Mouse (Mus musculus): ENCODE data around the gene Pdzk1ip1.

The Pdzk1ip1 gene

DNA sequence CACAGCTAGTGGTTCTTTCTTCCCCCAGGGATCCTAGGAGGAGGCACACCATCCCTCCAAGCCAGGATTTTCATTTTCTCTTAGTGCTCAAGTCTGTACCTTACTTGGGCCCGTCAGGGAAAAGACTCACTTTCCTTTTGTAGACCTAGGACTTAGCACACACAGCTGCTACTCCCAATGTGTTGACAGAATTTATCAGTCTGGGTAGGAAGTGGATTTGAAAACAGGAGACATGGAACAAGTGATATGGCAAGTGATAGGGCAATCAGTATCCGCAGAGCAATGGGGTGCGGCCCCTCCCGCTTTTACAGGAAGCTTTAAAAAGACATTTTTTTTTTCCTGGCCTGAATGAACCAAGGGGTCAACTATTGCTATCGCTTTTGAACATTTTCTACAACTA, 44.6 kb downstream of the Pdzk1ip1 start:
- no peak for DNase-seq

DNA sequence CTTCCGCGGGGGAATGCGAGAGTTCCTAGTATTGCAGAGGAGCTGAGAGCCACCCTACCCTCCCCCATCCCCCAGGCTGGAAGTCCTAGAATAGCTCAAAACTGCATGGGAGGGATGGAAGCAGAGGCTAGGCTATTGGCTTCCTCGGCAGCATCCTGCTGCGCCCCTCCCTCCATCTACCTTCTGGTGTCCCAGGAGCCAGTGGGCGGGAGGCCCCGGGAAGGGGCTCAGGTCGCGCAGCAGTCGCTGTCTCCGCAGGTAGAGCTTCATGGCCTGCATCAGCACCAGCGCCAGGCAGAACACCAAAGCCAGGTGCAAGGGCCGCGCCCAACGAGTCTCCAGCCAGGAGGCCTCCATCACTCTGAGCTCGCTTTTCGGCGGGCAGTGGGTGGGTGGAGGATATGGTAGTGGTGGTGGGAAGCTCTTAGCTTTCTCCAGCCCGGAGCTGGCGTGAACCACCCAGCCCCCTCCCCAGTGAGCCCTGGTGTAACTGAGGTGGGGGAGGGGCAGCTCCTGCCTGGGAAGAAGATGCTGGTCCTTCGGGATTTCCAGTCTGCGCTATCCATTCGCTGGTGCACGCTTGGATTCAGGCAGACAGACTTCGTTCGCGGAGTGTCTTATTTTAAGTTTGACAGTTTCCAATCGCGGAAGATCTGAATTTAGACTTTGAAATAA, 45.2 kb downstream of the Pdzk1ip1 start, which contains the start of gene Cyp4x1:
TSS of gene Cyp4x1 (minus strand) at position 661 of the 675 bp plus-strand sequence.
- DNase-seq = peak; percentile 7

GRCm38 (mm10) chr4:115134296-115134630, 45.8 kb downstream of the Pdzk1ip1 start:
- no peak for DNase-seq
